Mouse (Mus musculus) lung, adult 2 months (tissue): Measurements from ENCODE around the gene A830031A19Rik.

Source experiments
- CTCF ChIP-seq: fragments of 200-500 bp; IDR thresholded peaks from 2 replicates; pipeline ENCODE4 v1.5.1; 2011; ENCODE audit warnings: mild to moderate bottlenecking, low read length, control low read depth; ENCODE audit not compliant: insufficient read depth
- POLR2A ChIP-seq: fragments of 200-500 bp; IDR thresholded peaks from 2 replicates; pipeline ENCODE4 v1.6.1; 2011; ENCODE audit warnings: low read depth, mild to moderate bottlenecking, control low read depth, low read length, borderline replicate concordance; ENCODE audit errors: extremely low read depth

DNA sequence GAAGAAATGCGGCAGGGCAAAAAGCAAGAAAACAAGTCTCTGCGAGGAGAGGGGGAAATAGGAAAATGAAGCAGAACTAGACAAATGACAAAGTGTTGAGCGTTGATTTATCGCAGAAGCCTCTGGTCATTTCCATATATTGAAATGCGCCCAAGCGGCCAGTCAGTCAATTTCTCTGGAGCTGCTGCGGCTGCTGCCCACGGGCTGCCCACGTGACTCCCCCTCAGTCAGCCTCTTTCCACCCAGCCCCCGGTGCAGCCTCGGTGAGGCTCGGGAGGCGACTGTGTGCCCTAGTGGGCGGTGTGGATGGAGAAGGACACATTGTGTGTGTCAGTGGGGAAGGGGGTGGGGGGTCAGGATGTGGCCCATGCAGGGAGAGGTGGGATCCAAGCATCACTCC lies 13.0 kb downstream of the A830031A19Rik start:
- TF ChIP-seq POLR2A (no peak), CTCF (no peak)
